Mouse (Mus musculus) cortical plate, adult 2 months (tissue): ENCODE data around the gene Kat8. TPM values are rescaled to one million over a fixed set of nuclear protein-coding genes. Genes with fewer than 3 reads are reported as not detected.

Experiments
- H3K27ac ChIP-seq: fragments of 200-500 bp; 2 replicates; pipeline ENCODE4 v1.5.1; 2012; ENCODE audit warnings: low read length, control low read depth, inconsistent platforms; ENCODE audit not compliant: insufficient read depth
- H3K4me1 ChIP-seq: fragments of 200-500 bp; 2 replicates; pipeline ENCODE4 v1.6.1; 2011; ENCODE audit warnings: low read length; ENCODE audit not compliant: control insufficient read depth, insufficient read depth
- H3K4me3 ChIP-seq: fragments of 200-500 bp; 2 replicates; pipeline ENCODE4 v1.5.1; 2011; ENCODE audit warnings: mild to moderate bottlenecking, low read length, control low read depth; ENCODE audit not compliant: insufficient read depth
- CTCF ChIP-seq: fragments of 200-500 bp; IDR thresholded peaks from 2 replicates; pipeline ENCODE4 v1.5.1; 2011; ENCODE audit warnings: mild to moderate bottlenecking, control low read depth, low read length; ENCODE audit not compliant: insufficient read depth; ENCODE audit errors: extremely low read depth
- POLR2A ChIP-seq: fragments of 200-500 bp; IDR thresholded peaks from 2 replicates; pipeline ENCODE4 v1.6.1; 2011; ENCODE audit warnings: mild to moderate bottlenecking, low read length, control low read depth; ENCODE audit not compliant: insufficient read depth; ENCODE audit errors: extremely low read depth
- polyA plus RNA-seq: library from polyadenylated mRNA; depleted of rRNA; stranded (reverse); fragments of >200 nt; gene quantifications from 2 replicates; pipeline ENCODE4 v1.2.3, GENCODE M21; 2012; rRNA removed

Gene Kat8
- polyA plus RNA-seq, 1 experiment = 39.1 TPM

DNA sequence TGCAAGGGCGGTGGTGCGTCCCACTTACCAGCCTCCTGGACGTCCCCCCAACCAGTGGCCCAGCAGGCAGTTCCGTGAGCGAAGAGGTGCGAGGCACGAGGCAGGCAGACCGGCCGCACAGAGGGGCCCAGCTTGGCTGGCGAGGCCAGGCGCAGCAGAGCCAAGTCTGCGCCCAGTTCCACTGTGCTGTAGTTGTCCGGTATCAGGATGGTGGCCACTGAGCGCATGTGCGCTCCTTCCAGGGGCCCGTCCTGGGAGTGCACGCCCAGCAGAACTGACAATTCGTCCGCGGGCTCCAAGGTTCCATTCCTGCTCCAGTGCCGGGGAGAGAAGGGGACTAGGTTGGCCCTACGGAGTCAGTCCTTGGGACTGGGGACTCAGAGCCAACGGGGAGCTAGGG is 32.3 kb downstream of the Kat8 start:
- Histone ChIP-seq H3K4me3 (no peak overlapping the region), H3K4me1 (no peaks in the 10 kb centered on the region), H3K27ac (no peak overlapping the region)
- no peak for TF ChIP-seq POLR2A
- TF ChIP-seq CTCF = no peak

DNA sequence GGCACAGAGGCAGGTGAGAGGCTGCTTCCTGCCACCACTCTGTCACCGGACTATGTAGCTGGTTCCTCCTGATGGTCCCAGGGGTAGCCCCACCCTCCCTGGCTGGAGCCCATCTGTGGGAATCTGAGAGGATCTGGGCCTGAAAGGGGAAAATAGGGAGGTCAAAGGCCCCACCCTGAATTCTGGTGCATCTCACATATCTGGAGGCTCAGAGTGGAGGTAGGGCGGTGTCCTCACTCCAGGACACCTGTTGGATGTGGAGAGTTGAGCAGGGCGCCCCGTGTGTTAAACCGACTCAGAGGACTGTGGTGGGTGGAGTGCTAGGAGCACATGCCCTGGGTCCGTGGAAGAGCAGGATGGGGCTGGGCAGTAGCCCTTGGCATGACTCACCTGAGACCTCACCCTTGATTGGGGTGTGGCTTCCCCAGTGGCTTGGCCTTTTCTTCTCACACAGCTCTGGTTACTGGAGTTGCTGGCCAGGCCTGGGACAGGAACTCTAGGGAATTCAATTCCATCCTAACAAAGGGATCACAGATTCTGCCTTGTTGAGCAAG is 34.2 kb downstream of the Kat8 start, which contains the start of gene Prss36:
Prss36 (minus strand) TSS at position 256 of the 554 bp plus-strand sequence.
- TF ChIP-seq POLR2A (no peak), CTCF (no peak)
- Histone ChIP-seq H3K27ac (no peak within 1 kb of the TSS), H3K4me1 (no peaks in the 10 kb centered on the region), H3K4me3 (no peak within 1 kb of the TSS)

DNA sequence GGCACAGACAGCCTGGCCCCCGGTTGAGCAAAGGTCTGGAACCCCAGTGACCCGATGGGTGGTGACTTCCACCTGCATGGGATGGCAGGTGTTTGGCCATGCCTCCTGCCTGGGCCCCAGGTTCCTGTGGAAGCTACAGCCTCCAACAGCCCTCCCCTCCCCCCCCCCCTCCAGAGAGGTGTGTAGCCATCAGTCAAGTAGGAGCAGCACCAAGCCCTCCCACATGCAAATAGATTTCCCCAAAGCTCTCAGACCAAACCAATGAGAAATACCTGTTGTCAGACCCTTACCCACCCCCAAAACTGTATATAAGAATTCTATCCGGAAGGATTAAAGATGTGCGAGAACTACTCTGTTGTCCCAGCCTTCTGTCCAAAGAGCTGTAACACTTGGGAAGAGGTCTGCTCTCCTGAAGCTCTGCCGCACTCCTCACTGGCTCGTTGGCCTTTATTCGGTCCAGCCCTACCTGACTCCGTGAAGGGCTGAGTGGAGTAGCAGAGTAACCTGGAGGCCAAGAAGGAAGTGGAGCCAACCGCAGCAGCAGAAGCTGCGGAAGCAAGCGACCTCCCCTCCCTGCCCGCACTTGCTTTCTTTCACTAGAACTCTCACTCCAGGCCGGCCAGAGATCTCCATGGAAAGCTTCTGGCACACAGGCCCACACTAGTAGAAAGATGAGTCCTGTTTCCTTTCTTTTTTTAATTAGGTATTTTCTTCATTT is 40.7 kb downstream of the Kat8 start:
- H3K27ac ChIP-seq = no peak overlapping the region
- H3K4me1 ChIP-seq = no peaks in the 10 kb centered on the region
- no peak overlapping the region for H3K4me3 ChIP-seq
- TF ChIP-seq CTCF (no peak), POLR2A (no peak)

DNA sequence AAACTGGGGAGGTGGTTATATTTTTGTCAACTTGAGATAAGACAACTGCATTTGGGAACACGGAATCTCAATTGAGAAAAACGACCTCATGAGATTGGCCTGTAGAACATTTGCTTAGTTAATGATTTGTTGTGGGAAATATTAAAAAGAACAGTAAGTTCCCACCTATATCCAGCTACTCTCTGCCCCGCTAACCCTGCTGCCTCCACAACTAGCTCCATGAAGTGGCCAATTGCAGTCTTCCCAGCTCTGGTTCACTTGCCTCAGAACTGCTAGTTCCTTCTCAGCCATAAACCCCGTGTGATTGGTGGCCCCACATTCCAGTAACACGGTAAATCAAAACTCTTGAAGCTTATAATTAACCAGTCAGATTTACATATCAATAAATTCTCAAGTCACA is 47.0 kb downstream of the Kat8 start:
- Histone ChIP-seq H3K27ac (no peak overlapping the region), H3K4me3 (no peak overlapping the region), H3K4me1 (no peaks in the 10 kb centered on the region)
- TF ChIP-seq CTCF (no peak), POLR2A (no peak)

DNA sequence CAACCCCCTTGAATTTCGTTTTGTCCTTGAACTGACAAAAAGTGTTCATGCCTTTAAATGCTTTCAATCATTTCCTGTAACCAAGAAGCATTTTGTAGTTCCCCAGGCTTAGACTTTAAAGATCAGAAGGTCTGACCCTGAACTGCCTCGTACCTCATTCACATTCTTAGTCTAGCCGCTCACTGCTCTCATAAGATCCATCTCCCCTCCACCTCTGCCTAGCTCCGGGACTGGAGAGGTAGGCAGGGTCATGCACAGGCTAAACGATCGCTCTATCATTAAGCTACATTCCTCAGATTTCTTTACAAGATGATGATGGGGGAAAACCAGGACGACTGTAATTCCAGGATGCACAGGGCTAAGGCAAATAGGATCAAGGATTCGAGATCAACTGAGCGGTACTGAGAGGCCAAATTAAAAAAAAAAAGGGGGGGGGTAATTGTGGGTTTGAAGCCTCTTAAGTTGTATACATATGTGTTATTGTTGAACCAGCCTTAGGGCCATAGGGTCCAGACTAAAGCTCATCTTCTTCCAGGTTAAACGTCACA is 54.1 kb downstream of the Kat8 start:
- Histone ChIP-seq H3K27ac (peak overlapping the region; percentile 98), H3K4me1 (peaks cover 5% of the 10 kb centered on the region), H3K4me3 (peak overlapping the region; percentile 89)
- TF ChIP-seq CTCF (no peak), POLR2A (no peak)

DNA sequence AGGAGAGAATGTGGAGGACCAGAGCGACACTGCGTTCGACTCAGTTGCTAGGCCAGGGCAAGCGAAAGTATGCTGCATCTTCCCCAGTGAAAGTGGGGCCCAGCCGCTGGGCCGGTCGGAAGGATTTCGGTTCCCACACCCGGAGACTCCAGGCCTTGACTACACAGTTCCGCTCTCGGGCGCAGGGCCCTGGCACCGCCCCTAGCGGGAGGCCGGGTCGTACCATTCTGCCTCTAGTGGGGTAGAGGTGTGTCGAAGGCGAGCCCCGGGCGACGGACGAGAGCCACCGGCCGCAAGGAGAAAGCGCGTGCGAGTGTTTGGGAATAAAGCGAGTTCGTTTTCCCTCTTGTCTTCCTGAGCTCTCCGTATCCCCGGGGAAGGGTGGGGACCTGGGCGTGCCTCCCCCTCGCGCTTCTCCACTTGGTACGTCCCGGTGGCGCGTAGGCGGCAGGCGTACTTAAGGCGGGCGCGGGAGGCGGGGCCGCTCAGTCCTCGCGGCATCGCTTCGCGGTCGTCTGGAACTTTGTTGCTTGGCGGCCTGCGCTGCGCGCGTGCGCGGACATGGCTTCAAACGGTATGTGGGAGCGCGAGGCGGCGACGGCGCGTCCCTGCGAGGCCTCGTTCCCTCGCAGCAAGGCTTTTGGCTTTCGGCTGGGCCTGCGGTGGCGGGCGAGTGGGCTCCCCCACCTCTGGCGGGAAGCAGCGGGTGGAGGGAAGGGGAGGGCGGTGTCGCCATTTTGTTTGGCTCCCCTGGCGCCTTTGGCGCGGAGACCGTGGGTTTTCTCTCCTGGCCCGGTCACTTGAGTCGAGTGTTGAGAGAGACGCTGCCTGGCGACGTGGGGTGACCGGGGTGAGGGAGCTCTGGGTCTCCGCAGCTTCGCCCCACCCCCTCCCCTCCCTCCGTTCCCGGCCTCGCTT is 54.9 kb downstream of the Kat8 start, which contains the start of gene Fus:
Fus (plus strand) TSS at position 454 of the 918 bp plus-strand sequence.
- TF ChIP-seq POLR2A = peak; percentile 99
- TF ChIP-seq CTCF = no peak

DNA sequence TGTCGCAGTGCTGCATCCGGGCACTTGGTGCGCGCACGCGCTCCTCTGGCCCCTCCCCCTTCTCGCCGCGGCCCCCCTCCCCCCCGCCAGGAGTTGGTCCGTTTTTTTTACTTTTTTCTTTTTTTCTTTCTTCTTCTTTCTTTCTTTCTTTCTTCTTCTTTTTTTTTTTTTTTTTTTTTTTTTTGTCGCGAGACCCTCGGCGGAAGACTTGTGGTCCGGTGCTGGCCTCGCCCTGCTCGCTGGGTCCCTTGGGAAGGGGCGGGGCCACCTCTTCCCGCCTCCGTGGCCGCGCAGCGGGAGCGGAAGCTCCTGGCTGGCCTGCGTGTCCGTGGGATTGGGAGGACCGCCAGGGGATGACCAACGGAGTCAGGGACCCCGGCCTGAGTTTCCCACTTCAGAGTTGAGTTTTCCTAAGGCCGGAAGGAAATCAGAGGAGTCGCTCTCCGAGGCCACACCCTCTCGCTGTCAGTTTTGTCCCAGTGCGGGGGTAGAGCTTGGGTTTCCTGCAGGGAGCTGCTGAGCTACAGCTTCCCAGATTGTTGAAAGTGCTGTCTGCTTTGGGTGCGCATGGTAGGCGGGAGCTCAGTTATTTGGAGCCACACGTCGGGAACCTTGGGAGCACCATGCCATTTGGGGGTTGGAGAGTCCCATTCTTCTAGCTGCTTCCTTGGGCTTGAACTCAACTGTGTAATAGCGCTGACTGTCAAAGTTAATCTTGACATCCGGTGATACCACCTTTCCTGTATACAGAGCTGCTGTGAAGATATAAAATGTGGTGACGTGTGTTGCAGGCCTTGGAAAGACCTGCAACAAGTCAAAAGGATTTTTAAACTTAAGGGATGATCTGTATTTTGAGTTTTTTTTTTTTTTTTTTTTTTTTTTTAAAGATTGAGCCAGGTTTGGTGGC is 55.9 kb downstream of the Kat8 start:
- Histone ChIP-seq H3K4me1 (peaks cover 5% of the 10 kb centered on the region), H3K4me3 (peak overlapping the region; percentile 89), H3K27ac (no peak overlapping the region)
- TF ChIP-seq POLR2A (peak; percentile 37; the same call in 1 of the 2 replicates), CTCF (no peak)

More for the DNA sequence above, 54.9 kb downstream of the Kat8 start, which contains the start of gene Fus:
- peak within 1 kb of the TSS; percentile 89 for H3K4me3 ChIP-seq
- peaks cover 5% of the 10 kb centered on the region for H3K4me1 ChIP-seq
- peak within 1 kb of the TSS; percentile 98 for H3K27ac ChIP-seq

DNA sequence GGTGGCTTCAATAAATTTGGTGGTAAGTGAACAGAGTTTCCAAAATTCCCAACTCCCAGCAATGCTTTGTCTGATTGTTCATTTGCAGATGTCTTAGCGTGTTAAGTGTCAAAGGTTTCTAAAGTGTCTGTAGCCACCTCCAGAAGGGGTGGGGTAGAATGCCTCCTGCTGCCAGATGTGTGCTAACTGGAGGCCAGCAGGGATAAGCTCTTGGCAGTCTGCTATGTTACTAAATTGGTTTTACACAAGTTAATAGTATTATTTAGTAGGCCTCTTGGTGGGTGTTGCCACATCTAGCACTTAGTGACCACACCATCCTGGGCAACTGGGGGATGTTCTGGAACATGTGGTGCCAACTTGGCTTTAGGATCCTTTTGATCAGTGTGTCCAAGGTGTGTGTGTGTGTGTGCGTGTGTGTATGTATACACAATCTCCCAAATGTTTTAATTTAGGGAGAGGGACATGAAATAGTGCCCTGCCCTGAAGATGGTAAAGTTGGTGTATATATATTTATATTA is 62.2 kb downstream of the Kat8 start:
- Histone ChIP-seq H3K27ac (no peak overlapping the region), H3K4me3 (no peak overlapping the region), H3K4me1 (peaks cover 2% of the 10 kb centered on the region; the same call in 1 of the 2 replicates)
- no peak for TF ChIP-seq POLR2A
- no peak for TF ChIP-seq CTCF

Other genes with a start within 250 kb of the Kat8 start
- gene Bcl7c, start 203.6 kb upstream of the Kat8 start, polyA plus RNA-seq = 25.5 and 27.0 TPM in 2 replicates
- gene Ctf1, start 199.8 kb upstream of the Kat8 start, polyA plus RNA-seq = 7.1 and 7.5 TPM in 2 replicates
- gene Ctf2, start 180.3 kb upstream of the Kat8 start, polyA plus RNA-seq = not detected in 2 replicates
- gene Fbxl19, start 168.0 kb upstream of the Kat8 start, polyA plus RNA-seq = 59.2 and 60.7 TPM in 2 replicates
- gene Orai3, start 142.7 kb upstream of the Kat8 start, polyA plus RNA-seq = 24.6 and 25.0 TPM in 2 replicates
- 15.7 and 16.4 TPM in 2 replicates for gene Setd1a, start 135.8 kb upstream of the Kat8 start, polyA plus RNA-seq
- gene Gm49388, start 126.9 kb upstream of the Kat8 start, polyA plus RNA-seq = not detected in 2 replicates
- gene Hsd3b7, start 111.9 kb upstream of the Kat8 start, polyA plus RNA-seq = 14.2 and 14.5 TPM in 2 replicates
- 118 and 122 TPM in 2 replicates for gene Stx4a, start 88.2 kb upstream of the Kat8 start, polyA plus RNA-seq
- 381 and 383 TPM in 2 replicates for gene Stx1b, start 88.0 kb upstream of the Kat8 start, polyA plus RNA-seq
- gene Zfp646, start 36.3 kb upstream of the Kat8 start, polyA plus RNA-seq = 14.9 and 15.1 TPM in 2 replicates
- 12.9 and 13.5 TPM in 2 replicates for gene Zfp668, start 35.7 kb upstream of the Kat8 start, polyA plus RNA-seq
- gene Prss53, start 21.5 kb upstream of the Kat8 start, polyA plus RNA-seq = 4.1 and 4.6 TPM in 2 replicates
- gene Gm21974, start 17.1 kb upstream of the Kat8 start, polyA plus RNA-seq = not detected in 2 replicates
- 56.8 and 67.0 TPM in 2 replicates for gene Vkorc1, start 16.9 kb upstream of the Kat8 start, polyA plus RNA-seq
- gene Bckdk, start 8.4 kb upstream of the Kat8 start, polyA plus RNA-seq = 55.7 and 59.2 TPM in 2 replicates
- 0.08 and 0.15 TPM in 2 replicates for gene Prss8, start 17.6 kb downstream of the Kat8 start, polyA plus RNA-seq
- gene Prss36, start 34.2 kb downstream of the Kat8 start, polyA plus RNA-seq = 17.0 and 17.9 TPM in 2 replicates
- gene Fus, start 54.9 kb downstream of the Kat8 start, polyA plus RNA-seq = 380 and 408 TPM in 2 replicates
- gene Pycard, start 81.4 kb downstream of the Kat8 start, polyA plus RNA-seq = 8.9 and 10.6 TPM in 2 replicates
- gene Trim72, start 91.4 kb downstream of the Kat8 start, polyA plus RNA-seq = 1.6 and 1.7 TPM in 2 replicates
- gene Itgam, start 150.1 kb downstream of the Kat8 start, polyA plus RNA-seq = 15.2 and 15.4 TPM in 2 replicates
- 0.02 and 0.10 TPM in 2 replicates for gene Gm49368, start 150.2 kb downstream of the Kat8 start, polyA plus RNA-seq
- 0.21 and 0.23 TPM in 2 replicates for gene Itgax, start 217.0 kb downstream of the Kat8 start, polyA plus RNA-seq
- gene Itgad, start 241.9 kb downstream of the Kat8 start, polyA plus RNA-seq = 0.67 and 0.87 TPM in 2 replicates